Mouse (Mus musculus) kidney, postnatal 10 days (tissue): ENCODE measurements around the gene Mpv17l2.

ENCODE experiments used
- DNase-seq: peaks from one replicate; pipeline ENCODE4 v3.0.0; 2021; ENCODE audit warnings: mixed read lengths

Gene Mpv17l2

DNA sequence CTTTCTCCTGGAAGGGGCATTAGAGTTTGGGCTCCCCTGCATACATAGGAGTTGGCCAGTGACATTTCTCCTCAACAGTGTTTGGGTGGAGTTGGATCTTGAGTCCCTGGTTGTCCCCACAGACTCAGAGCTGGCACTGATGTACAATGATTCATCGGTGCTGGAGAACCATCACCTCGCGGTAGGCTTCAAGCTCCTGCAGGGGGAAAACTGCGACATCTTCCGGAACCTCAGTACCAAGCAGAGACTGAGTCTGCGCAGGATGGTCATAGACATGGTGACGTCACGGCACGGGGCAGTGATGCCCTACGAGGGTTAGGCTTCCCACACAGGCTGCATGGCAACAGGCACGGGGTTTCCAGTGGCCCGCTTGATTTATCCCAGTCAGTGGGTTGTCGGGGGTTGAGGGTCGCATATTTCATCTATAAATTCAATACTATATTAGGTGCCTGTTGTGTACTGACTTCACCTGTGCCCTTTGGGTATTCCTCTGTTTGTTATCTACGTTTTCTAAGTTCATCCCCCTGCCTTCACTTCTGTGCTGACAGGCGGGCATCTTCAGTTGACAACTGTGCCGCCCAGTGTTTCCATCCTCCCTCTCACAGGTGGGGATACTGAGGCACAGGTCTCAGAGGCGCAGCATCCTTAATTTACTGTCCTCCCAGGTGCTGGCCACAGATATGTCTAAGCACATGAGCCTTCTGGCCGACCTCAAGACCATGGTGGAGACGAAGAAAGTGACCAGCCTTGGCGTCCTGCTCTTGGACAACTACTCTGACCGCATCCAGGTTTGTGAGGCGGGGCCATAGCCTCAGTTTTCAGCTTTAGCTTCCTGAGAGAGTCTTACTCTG lies 12.3 kb downstream of the Mpv17l2 start:
- DNase-seq, result no peak

DNA sequence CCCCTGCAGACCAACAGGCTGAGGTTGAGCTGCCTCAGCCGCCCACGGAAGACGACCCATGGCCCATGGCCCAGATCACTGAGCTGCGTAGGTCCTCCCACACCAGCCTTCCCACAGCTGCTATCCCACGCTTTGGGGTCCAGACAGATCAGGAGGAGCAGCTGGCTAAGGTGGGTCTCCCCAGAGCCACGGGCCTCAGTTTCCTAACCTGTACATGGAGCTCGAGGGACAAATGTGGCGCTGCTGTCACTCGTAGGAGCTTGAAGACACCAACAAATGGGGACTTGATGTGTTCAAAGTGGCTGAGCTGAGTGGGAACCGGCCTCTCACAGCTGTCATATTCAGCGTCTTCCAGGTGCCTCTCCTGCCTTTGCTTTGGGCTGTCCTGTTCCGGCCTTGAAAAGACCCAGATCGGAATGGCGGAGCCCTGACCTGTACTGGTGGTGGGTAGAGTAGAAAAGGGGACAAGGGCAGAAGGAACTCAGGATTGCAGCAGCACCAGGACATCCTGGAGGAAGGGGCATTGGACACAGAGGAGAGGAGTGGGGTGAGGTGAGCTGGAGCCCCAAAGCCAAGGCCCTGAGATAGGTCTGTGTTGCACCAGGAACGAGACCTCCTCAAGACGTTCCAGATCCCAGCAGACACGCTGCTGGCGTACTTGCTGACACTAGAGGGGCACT lies 13.4 kb downstream of the Mpv17l2 start:
- DNase-seq, result no peak

DNA sequence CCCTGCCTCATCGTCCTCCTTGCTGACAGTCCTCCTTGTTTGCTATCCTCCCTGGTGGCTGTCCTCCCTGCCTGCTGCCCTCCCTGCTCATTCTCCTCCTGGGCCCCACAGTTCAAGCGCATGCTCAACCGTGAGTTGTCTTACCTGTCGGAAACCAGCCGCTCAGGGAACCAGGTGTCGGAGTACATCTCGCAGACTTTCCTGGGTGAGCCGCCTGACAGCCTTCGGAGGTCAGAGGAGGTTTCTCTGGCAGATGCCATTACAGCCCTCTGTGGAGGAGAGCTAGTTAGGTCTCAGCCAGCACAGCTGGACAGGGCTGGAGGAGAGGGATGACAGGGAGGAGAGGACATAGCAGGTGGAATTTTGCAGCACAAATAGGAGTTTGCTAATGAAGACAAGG lies 14.1 kb downstream of the Mpv17l2 start:
- no peak for DNase-seq

DNA sequence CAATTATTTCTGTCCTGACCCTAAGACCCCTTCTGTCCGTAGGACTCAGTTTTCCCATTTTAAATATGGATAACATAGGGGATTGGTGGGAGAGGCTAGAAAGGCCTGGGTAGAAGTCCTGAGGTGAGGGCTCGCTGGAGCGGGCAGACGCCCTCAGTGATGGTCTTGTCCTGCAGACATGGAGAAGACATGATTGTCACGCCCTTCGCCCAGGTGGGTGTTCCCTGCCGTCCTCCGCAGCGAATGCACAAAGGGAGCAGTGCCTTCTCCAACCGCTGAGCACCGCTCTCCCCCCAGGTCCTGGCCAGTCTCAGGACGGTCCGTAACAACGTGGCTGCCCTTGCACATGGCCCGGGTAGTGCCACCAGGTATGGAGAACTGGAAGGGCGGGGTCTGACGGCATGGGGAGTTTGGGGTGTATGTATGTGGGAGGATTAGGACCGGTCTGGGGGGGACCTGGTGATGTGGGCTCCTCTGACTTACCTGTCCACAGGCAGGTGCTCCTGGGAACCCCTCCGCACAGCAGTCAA lies 15.0 kb downstream of the Mpv17l2 start:
- no peak for DNase-seq

DNA sequence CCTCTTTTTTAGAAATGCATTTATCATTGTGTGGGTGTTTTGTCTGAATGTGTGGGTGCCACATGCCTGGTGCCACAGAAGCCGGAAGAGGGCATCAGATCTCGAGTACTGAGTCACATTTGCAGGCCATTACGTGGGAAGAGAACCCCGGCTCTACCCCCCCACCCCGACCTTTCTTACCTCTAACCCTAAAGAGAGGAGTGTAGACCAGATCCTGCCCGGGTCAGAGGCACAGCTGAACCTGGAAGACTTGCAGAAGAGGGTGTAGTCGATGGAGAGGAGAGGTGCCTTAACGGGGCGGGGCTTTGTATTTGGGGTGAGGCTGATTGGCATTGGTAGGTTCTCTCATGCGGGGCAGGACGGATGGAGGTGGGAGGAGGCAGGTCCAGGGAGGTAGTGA lies 15.9 kb downstream of the Mpv17l2 start:
- DNase-seq, result peak; percentile 18

DNA sequence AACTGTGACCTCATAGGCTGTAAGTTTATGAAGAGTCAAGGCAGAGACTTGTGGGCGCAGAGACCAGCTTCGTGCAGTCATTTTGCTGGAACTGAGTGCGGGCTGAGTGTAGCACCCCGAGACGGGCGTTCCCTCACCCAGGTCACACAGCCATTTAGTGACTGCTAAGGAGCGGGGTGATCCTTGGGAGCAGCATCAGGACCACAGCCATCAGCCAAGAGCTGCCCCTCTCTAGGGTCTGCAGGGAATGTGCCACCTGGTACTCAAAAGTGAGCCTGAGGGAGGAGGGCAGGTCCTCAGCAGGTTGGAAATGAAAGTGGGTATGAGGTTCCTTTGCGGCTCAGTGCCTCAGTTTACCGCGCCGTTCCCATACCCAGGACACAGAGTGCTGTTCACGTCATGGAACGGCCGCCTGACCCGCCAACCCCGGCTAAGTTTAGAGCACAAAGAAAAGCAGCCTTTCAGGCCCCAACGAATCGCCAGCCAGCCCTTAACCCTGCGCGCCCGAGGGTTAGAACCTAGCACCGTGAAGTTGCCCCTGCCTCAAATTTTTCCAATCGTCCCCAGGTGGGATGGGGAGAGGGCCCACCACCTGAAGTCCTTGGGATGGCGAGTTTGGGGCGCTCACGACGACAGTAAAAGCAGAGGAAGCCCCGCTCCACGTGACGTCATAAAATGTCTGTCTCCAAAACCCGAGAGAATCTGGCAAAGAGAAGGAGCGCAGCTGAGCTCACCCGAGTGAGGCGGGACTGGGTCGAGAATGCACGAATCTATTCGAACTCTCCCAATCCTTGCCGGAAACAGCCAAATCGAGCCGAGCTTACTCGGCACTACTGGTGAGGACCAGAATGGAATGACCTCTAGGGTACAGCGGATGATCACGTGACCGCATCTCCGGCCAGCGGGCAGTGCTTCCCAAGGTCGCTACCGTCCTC lies 16.8 kb downstream of the Mpv17l2 start:
- DNase-seq, result peak; percentile 85

DNA sequence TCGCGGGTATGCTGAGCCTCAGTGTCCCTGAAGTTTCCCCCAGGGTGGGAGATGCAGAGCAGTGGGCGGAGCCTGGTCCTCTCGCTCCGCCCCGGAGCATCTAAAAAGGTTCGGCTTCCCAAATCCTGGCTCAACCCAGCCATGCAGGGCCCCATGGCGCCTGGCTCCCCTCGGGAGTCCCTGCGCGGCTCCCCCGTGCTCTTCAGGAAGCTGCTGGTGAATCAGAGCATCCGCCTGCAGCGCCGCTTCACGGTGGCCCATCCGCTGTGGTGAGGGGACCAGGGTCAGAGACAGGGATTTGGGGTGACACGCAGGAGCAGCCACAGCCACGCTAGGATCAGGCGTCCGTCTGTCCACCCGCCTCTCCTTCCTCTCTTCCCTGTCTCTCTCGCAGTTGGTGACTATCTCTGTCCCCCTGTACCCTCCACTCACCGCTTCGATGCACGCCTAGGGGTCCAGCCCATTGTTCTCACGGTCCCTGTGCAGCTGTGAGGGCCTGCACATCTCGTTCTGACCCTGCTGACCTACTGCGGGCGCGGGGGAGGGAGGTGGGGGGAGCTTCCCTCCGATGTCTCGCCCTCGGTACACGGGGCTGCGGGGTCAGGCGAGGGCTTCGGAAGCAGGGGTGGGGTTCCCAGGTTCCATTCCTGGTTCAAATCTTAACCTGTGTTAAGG lies 17.6 kb downstream of the Mpv17l2 start:
- peak; percentile 43 for DNase-seq

DNA sequence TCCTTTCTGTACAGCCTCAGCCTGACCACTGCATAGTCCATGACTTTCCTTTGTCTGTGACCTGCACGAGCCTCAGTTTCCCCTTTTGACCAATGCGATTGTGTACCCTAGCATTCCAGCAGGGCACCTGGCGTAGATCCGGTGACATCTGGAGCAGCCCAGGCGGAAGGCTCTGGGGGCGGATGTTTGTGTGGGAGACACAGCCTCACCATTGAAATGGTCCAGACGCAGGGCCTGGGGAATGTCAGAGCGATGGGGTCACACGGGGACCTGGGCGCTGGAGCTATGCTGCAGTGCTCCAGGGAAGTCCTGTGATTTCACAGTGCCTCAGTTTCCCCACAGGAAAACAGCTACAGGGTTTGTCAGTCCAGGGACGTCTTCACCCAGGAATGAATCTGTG lies 18.6 kb downstream of the Mpv17l2 start:
- DNase-seq, result peak; percentile 20

DNA sequence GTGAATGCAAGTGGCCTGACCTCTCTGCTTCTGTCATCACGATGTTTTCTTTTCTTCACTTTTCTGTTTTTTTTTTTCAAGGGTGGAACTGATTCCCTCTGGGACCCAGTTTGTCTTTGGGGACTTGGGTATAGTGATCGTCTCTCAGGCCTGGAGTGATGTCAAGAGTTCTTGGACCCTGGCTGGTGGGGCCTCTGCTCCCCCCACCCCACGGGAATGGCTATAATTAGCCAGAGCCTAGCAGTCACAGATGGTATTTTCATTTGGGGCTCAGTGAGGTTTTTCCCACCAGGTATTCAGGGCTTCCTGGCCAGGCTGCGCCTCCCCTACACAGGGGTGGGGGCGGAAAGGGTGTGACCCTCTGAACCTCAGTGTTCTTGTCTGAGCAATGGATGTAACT lies 19.1 kb downstream of the Mpv17l2 start:
- peak; percentile 4 for DNase-seq

DNA sequence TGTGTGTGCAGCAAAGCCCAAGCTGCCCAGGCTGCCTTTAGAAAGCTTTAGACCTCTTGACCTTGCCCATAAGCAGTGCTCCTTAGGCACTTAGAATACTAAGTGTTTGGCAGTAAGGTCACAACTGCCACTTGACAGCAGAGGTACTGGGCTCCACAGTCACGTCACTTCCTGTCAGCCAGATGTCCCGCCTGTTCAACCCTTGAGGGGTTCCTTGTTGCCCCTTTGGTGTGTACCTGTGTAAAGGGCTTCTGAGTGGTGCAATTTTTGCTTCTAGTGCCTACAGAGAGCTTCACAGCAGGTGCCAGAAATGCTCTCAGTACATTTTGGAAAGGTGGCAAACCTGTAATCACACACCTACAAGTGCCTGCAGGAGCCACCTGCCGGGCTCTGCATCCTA lies 22.5 kb downstream of the Mpv17l2 start:
- no peak for DNase-seq

DNA sequence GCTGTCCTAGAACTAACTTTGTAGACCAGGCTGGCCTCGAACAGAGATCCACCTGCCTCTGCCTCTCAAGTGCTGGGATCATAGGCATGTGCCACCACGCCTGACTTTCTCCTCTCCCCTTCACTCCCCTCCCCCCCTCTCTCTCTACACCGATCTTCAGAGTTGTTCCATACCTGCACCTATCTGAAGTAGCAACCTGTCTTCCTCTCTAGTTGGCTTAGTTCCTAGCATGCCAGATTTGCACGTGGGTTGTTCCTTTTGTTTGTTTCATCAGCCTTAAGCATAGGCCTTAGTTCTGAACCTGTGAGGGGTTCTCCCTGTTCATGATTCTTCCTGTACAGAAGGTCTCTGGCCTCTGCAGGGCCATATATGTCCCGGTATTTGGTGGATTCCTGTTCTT lies 23.0 kb downstream of the Mpv17l2 start:
- DNase-seq, result no peak

DNA sequence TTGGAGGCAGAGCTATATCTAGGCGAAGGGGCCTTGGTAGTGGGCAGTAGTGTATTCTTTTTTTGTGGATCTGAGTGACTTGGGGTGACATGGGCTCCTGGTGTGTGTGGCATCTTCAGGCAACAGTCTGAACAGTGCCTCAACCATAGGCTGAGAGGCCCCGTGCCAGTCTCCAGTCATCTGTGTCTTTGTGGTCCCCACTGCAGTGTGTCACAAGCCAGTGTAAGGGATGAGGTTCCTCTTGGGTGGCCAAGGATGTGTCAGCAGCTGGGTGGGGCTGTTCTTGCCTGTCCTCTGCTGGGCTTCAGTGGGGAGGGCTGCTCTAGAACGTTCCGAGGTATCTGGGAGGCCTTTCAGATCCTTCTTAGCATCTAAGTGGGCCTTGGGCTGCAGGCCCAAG lies 29.8 kb downstream of the Mpv17l2 start:
- DNase-seq, result no peak

DNA sequence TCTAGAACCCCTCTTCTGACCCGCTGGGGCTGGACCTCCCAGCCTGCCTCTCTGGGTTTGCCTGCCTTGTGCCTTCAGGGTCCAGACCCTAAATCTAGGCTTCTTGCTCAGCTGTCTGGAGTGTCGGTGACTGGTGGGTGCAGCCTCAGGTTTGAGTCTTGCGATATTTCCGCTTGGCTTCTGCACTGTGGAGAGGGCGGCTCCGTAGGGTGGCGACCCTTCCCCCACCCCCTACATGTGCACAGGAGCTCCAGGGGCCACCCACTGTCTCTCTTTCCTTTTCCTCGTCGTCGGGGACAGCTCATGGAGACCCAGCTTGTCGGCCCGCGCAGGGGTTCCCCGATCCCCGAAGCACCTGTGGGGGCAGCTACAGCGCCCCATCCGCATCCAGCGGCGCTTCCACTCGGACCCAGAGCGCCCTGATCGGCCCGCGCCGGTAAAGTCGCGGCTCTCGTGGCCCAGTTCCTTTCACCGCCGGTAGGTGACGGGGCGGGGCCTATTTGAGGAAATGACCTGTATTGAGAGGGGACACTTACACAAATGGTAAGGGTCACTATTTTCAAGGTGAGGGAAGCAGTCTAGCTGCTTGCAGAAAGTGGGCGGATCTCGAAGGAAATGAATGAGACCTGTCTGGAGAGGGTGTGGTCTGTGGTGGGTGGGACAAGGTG lies 30.8 kb downstream of the Mpv17l2 start:
- no peak for DNase-seq

DNA sequence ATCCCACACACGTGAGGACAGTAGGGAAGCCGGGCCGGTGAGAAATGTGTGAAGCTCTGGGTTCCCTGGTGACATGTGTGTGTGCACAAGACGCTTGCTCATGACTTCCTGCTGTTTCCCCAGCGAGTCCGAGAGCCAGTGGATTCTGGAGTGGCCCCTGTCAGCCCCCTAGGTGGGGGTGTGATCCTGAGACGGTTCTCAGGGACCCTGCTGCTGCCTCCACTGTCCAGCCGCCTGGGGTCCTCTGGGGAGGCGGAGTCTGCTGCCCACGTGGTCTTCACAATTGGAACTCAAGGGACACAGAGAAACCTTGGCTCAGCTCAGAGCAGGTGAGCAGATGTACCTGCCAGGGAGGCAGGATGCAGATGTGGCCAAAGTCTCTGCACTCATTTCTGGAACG lies 34.0 kb downstream of the Mpv17l2 start:
- no peak for DNase-seq

DNA sequence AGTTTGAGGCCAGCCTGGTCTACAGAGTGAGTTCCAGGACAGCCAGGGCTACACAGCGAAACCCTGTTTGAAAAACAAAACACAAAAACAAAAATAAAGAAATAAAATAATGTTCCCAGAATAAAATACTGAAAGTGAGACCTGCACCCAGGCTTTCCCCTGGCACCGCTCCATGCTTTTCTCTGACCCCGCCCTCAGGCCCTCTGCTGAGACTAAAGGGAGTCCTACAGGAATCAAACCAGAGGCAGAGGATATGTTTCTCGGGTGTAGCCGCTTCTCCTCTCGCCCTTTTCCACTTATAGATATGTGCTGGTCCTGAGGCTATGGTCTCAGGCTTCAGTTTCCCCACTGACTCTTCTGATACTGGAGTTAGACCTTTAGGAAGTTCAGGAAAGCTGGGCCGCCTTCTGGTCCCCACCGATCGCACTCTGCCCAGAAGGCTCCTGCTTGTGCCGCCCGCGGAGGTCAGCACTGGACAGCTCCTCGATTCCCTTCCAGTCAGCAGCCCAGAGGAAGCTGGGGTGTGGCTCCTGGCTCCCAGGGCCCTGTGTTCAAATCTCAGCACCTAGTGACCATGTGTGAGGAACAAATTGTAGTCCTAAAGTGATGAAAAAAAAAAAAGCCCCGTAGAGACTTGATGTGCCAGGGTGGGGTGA lies 34.8 kb downstream of the Mpv17l2 start:
- peak; percentile 83 for DNase-seq

DNA sequence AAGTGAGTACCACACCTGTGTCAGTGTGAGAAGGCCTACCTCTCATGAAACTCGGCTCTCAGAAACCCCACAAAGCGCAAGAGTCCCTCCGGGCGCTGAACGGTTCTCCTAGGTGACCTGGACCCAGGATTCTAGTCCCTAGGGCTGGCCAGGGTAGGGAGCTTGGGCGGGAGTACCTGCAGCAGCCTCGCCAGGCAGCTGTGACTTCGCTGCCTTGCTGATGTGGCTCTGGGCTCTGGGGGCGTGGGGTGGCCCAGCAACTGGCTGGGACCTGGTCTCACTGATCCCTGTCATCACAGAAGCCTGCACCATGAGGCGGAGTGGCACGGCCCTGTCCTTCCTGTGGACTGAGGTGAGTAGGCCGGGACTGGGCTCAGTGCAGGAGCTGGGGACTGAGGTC lies 36.5 kb downstream of the Mpv17l2 start:
- DNase-seq, result no peak

DNA sequence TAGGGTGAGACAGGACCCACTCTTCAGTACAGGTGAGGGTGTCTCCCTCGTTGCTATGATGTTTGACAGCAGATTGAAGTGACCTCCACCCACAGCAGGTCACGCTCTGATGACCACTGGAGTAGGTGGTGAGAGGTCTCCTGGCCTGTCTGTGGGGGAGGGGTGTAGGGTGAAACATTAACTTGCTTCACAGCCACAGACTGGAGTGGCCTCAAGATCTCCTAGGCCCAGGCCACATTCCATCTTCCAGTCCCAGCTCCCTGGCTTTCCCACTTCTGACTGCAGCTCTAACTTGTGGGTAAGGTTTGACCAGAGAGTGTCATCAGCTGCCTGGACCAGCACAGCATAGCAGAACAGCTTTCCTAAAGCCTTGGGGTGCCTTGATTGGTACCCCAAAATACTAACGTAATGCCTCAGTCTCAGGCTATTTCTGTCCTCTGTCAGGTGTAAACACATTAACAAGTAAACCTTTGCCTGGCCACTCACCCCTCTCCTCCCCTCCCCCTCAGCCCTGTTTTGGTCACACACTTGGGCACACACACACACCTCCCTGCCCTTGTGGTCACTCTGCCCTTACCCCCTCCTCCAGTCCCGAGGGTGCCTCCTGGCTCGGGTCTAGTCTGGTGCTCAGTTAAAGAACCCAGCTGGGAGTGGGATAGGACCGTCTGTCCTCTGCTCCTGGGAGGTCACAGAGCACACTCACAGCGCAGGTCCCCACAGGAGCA lies 37.1 kb downstream of the Mpv17l2 start, which contains the start of gene Pde4c:
Pde4c (plus strand) TSS at position 235 of the 725 bp plus-strand sequence.
- peak; percentile 91 for DNase-seq

DNA sequence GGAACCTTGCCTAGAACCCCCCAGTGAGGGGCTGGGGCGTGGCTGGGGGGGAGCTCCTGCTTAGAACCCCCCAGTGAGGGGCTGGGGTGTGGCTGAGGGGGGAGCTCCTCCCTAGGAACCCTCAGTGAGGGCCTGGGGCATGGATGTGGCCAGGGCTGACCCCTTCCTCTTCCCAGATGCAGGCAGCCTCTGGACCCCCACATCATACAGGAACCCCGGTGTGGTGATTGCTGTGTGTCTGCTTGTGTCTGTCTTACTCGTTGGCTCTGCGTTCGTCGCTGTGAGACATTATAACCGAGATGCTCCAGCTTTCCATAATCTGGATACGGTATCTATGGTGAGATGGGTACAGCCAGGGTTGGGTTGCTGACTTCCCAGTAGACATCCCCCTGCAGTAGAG lies 39.1 kb downstream of the Mpv17l2 start:
- DNase-seq, result no peak

DNA sequence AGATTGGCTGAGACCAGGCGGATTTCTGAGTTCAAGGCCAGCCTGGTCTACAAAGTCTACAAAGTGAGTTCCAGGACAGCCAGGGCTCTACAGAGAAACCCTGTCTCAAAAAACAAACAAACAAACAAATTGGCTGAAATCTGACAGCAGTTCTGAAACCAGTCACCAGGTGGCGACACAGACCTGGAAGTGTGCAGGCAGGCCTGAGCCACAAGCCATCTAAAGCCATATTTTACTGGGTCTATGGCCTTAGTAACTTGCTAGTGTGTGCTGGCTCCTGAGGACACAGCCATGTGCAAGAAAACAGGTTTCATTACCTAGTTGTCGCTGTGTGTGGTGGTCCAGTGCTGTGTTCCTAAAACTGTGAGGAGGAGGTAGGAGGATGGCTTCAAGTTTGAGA lies 40.0 kb downstream of the Mpv17l2 start:
- peak; percentile 89 for DNase-seq

DNA sequence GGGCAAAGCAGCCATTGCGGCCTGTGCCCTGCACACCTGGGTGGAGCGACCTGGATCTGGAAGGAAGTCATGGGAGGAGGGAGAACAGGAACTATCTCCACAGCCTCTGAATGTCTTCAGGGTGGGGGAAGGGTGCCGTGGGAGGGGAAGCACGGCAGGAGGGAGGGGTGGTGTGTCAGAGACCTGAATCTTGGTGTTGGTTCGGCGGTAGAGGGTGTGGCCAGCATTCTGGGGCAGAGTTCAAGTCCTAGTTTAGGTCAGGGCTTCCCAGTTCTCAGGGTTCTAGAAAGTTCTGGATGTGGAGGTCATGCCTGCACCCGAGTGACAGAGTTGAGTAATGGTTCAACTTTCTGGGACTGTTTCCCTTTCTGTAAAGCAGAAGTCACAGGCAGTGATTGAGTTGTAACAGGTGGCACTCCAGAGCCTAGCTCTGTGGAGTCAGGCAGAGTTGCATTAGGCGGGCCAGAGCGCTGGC lies 40.9 kb downstream of the Mpv17l2 start:
- no peak for DNase-seq
